In genomic region chr17:43114926-43115325, GRCm38 (mm10) we compare ENCODE assay signal across 21 mouse cellular contexts.
DNase-seq lines count a peak whose midpoint lies in the region; ATAC-seq and TF ChIP-seq lines count a peak whose summit lies in the region.
"Had no signal": no experiment of that assay in that cellular context is flagged by ENCODE, and none has a peak within 500 bp of the region (broad histone marks: within the 10 kb centered on the region; RNA-seq: fewer than 3 reads in every experiment).

No protein-coding gene starts in this region.

- DNase-seq in hindbrain, embryonic 10.5 days (ENCODE audit: low spot score): no peak
- no peak for DNase-seq in limb, embryonic 10.5 days (ENCODE audit: low spot score)
- DNase-seq in hindbrain, embryonic 14.5 days (ENCODE audit: low spot score): no peak
- no peak for DNase-seq in hindbrain, postnatal 0 days (ENCODE audit: low spot score)
- DNase-seq: adrenal gland, postnatal 25 days; cerebellum, adult 9-10 months; gastrocnemius, postnatal 25 days; heart, postnatal 4 days; lung, adult 2 months; lung, postnatal 14 days; thymus, postnatal 25 days had no signal

- H3K36me3 ChIP-seq in hindbrain, embryonic 12.5 days: no peaks in the 10 kb centered on the region
- H3K36me3 ChIP-seq in hindbrain, embryonic 10.5 days: no peaks in the 10 kb centered on the region
- no peaks in the 10 kb centered on the region for H3K36me3 ChIP-seq in limb, embryonic 12.5 days
- no peaks in the 10 kb centered on the region for H3K36me3 ChIP-seq in limb, embryonic 10.5 days
- no peaks in the 10 kb centered on the region for H3K36me3 ChIP-seq in hindbrain, embryonic 14.5 days (replicated peaks; ENCODE audit: control insufficient read depth, insufficient read depth)
- no peaks in the 10 kb centered on the region for H3K36me3 ChIP-seq in hindbrain, postnatal 0 days (ENCODE audit: insufficient read depth, low read length)
- H3K36me3 ChIP-seq: embryonic facial prominence, embryonic 15.5 days; heart, embryonic 15.5 days; intestine, embryonic 15.5 days; neural tube, embryonic 12.5 days; stomach, embryonic 15.5 days had no signal

- no peak for TF ChIP-seq CTCF in hindbrain, postnatal 0 days (IDR thresholded peaks at IDR 0.05; ENCODE audit: low read depth)

- H3K27ac ChIP-seq in hindbrain, embryonic 12.5 days: no peak overlapping the region
- H3K27ac ChIP-seq in hindbrain, embryonic 10.5 days: no peak overlapping the region
- no peak overlapping the region for H3K27ac ChIP-seq in limb, embryonic 12.5 days
- no peak overlapping the region for H3K27ac ChIP-seq in limb, embryonic 10.5 days
- H3K27ac ChIP-seq in hindbrain, embryonic 14.5 days: 0 out of 2 replicates have a peak overlapping the region, but pooled peaks have one; percentile 16
- no peak overlapping the region for H3K27ac ChIP-seq in hindbrain, postnatal 0 days
- H3K27ac ChIP-seq: embryonic facial prominence, embryonic 15.5 days; heart, embryonic 15.5 days; intestine, embryonic 15.5 days; neural tube, embryonic 12.5 days; stomach, embryonic 15.5 days had no signal

- ATAC-seq in hindbrain, embryonic 12.5 days (ENCODE audit: low FRiP score): 0 out of 2 replicates have a peak, but pooled peaks have one; percentile 26
- peak; percentile 31; the same call in 1 of the 2 replicates for ATAC-seq in limb, embryonic 12.5 days (ENCODE audit: insufficient number of reproducible peaks, insufficient read depth, low FRiP score, low TSS enrichment, low read depth)
- ATAC-seq in hindbrain, embryonic 14.5 days (ENCODE audit: low FRiP score): peak; percentile 22; the same call in 1 of the 2 replicates
- 0 out of 2 replicates have a peak, but pooled peaks have one; percentile 1 for ATAC-seq in hindbrain, postnatal 0 days
- ATAC-seq in erythroblast, adult 5-6 weeks (replicated peaks; ENCODE audit: low FRiP score, poor library complexity, severe bottlenecking): no peak

- no peaks in the 10 kb centered on the region for H3K27me3 ChIP-seq in hindbrain, embryonic 12.5 days
- H3K27me3 ChIP-seq in hindbrain, embryonic 10.5 days (ENCODE audit: insufficient read depth, poor library complexity, severe bottlenecking): no peaks in the 10 kb centered on the region
- H3K27me3 ChIP-seq in limb, embryonic 12.5 days: no peaks in the 10 kb centered on the region
- H3K27me3 ChIP-seq in limb, embryonic 10.5 days (ENCODE audit: low read depth, poor library complexity, severe bottlenecking): no peaks in the 10 kb centered on the region
- H3K27me3 ChIP-seq in hindbrain, embryonic 14.5 days (ENCODE audit: control insufficient read depth, insufficient read depth, low read length): no peaks in the 10 kb centered on the region
- H3K27me3 ChIP-seq in hindbrain, postnatal 0 days (ENCODE audit: insufficient read depth, low read length): no peaks in the 10 kb centered on the region
- H3K27me3 ChIP-seq: embryonic facial prominence, embryonic 15.5 days; heart, embryonic 15.5 days; intestine, embryonic 15.5 days; neural tube, embryonic 12.5 days; stomach, embryonic 15.5 days had no signal

- WGBS in hindbrain, embryonic 12.5 days: 95% methylated on average over 6 of the region's 6 CpGs
- 94% methylated on average over 6 of the region's 6 CpGs for WGBS in hindbrain, embryonic 10.5 days
- WGBS in limb, embryonic 12.5 days: 95% methylated on average over 6 of the region's 6 CpGs
- WGBS in limb, embryonic 10.5 days: 93% methylated on average over 6 of the region's 6 CpGs
- 96% methylated on average over 6 of the region's 6 CpGs for WGBS in hindbrain, embryonic 14.5 days
- 95% methylated on average over 6 of the region's 6 CpGs for WGBS in hindbrain, postnatal 0 days

- H3K9ac ChIP-seq in hindbrain, embryonic 12.5 days: no peak overlapping the region
- H3K9ac ChIP-seq in limb, embryonic 12.5 days (replicated peaks): no peak overlapping the region
- H3K9ac ChIP-seq in hindbrain, embryonic 14.5 days: no peak overlapping the region
- H3K9ac ChIP-seq in hindbrain, postnatal 0 days (replicated peaks; ENCODE audit: low read length): no peak overlapping the region
- H3K9ac ChIP-seq: embryonic facial prominence, embryonic 15.5 days; forebrain, postnatal 0 days; heart, embryonic 15.5 days; intestine, embryonic 15.5 days; neural tube, embryonic 12.5 days; stomach, embryonic 15.5 days had no signal

- no peaks in the 10 kb centered on the region for H3K9me3 ChIP-seq in hindbrain, embryonic 12.5 days (replicated peaks)
- no peaks in the 10 kb centered on the region for H3K9me3 ChIP-seq in hindbrain, embryonic 10.5 days
- no peaks in the 10 kb centered on the region for H3K9me3 ChIP-seq in limb, embryonic 12.5 days
- no peaks in the 10 kb centered on the region for H3K9me3 ChIP-seq in limb, embryonic 10.5 days (replicated peaks)
- H3K9me3 ChIP-seq in hindbrain, embryonic 14.5 days (ENCODE audit: control insufficient read depth, low read length): no peaks in the 10 kb centered on the region
- no peaks in the 10 kb centered on the region for H3K9me3 ChIP-seq in hindbrain, postnatal 0 days (ENCODE audit: low read length)
- H3K9me3 ChIP-seq: embryonic facial prominence, embryonic 15.5 days; heart, embryonic 15.5 days; intestine, embryonic 15.5 days; neural tube, embryonic 12.5 days; stomach, embryonic 15.5 days had no signal

- H3K4me2 ChIP-seq in hindbrain, embryonic 12.5 days (replicated peaks): no peak overlapping the region
- H3K4me2 ChIP-seq in limb, embryonic 12.5 days: no peak overlapping the region
- H3K4me2 ChIP-seq in hindbrain, embryonic 14.5 days (replicated peaks): no peak overlapping the region
- H3K4me2 ChIP-seq in hindbrain, postnatal 0 days (ENCODE audit: low read depth, low read length): no peak overlapping the region
- H3K4me2 ChIP-seq: embryonic facial prominence, embryonic 15.5 days; heart, embryonic 15.5 days; intestine, embryonic 15.5 days; liver, embryonic 11.5 days; neural tube, embryonic 12.5 days; stomach, embryonic 15.5 days had no signal

- no peaks in the 10 kb centered on the region; the same call in 1 of the 2 replicates for H3K4me1 ChIP-seq in hindbrain, embryonic 12.5 days
- H3K4me1 ChIP-seq in hindbrain, embryonic 10.5 days (replicated peaks): no peaks in the 10 kb centered on the region
- no peaks in the 10 kb centered on the region; the same call in 1 of the 2 replicates for H3K4me1 ChIP-seq in limb, embryonic 12.5 days (replicated peaks)
- no peaks in the 10 kb centered on the region for H3K4me1 ChIP-seq in limb, embryonic 10.5 days
- 0 out of 2 replicates have a peak, but pooled peaks cover 3% of the 10 kb centered on the region for H3K4me1 ChIP-seq in hindbrain, embryonic 14.5 days (replicated peaks; ENCODE audit: control insufficient read depth, insufficient read depth, low read length)
- H3K4me1 ChIP-seq in hindbrain, postnatal 0 days (ENCODE audit: insufficient read depth, low read length): no peaks in the 10 kb centered on the region; the same call in 1 of the 2 replicates
- H3K4me1 ChIP-seq: embryonic facial prominence, embryonic 15.5 days; heart, embryonic 15.5 days; neural tube, embryonic 12.5 days; stomach, embryonic 15.5 days had no signal

- H3K4me3 ChIP-seq in hindbrain, embryonic 12.5 days: no peak overlapping the region
- H3K4me3 ChIP-seq in hindbrain, embryonic 10.5 days: no peak overlapping the region
- no peak overlapping the region for H3K4me3 ChIP-seq in limb, embryonic 12.5 days (replicated peaks)
- H3K4me3 ChIP-seq in limb, embryonic 10.5 days: no peak overlapping the region
- H3K4me3 ChIP-seq in hindbrain, embryonic 14.5 days (replicated peaks; ENCODE audit: low read length): no peak overlapping the region
- no peak overlapping the region for H3K4me3 ChIP-seq in hindbrain, postnatal 0 days (ENCODE audit: low read length)
- H3K4me3 ChIP-seq: embryonic facial prominence, embryonic 15.5 days; heart, embryonic 15.5 days; intestine, embryonic 15.5 days; neural tube, embryonic 12.5 days; stomach, embryonic 15.5 days had no signal
